Mouse (Mus musculus) cerebellum, adult 9-11 months (tissue): Measurements from ENCODE around the gene Vmn2r6.
"Not testable (repeated sequence)": the region's sequence is repeated elsewhere in the genome, so short reads cannot be mapped to it uniquely, and the experiment has no call there.

Experiments
- DNase-seq: peaks from one replicate; pipeline ENCODE4 v3.0.0; 2022

Gene Vmn2r6

GRCm38 (mm10) chr3:64565730-64566129 lies at the start of gene Vmn2r6:
Gene Vmn2r6 (minus strand): TSS chr3:64565830.
- not testable (repeated sequence) for DNase-seq

- DNase-seq = no peak
Observed at GRCm38 (mm10) chr3:64587618-64588017, 22.0 kb upstream of the Vmn2r6 start.

- not testable (repeated sequence) for DNase-seq
Observed at GRCm38 (mm10) chr3:64568793-64569192, 3.2 kb upstream of the Vmn2r6 start.

- DNase-seq = not testable (repeated sequence)
Observed at GRCm38 (mm10) chr3:64523585-64523984, 42.0 kb downstream of the Vmn2r6 start.

- not testable (repeated sequence) for DNase-seq
Observed at GRCm38 (mm10) chr3:64509742-64510141, 55.9 kb downstream of the Vmn2r6 start, which contains the start of gene Vmn2r5. Gene Vmn2r5 (minus strand): TSS chr3:64509842.
